Mouse (Mus musculus) lung, postnatal 0 days (tissue): ENCODE measurements around the gene Zkscan3. TPM values are rescaled to one million over a fixed set of nuclear protein-coding genes. Genes with fewer than 3 reads are reported as not detected.

Experiments
- ATAC-seq: fragments of 200-750 bp; cut with Nextera tagmentation; 2 replicates; pipeline ENCODE4 v1.8.0; 2017; ENCODE audit warnings: moderate library complexity
- DNase-seq: peaks from one replicate; pipeline ENCODE4 v3.0.0-alpha.2; 2016; ENCODE audit warnings: low spot score
- H3K27ac ChIP-seq: fragments of 300-500 bp; sonication (generic); 2 replicates; pipeline ENCODE4 v1.5.1; 2014; ENCODE audit warnings: antibody characterized with exemption, mild to moderate bottlenecking, low read length, mixed read lengths
- H3K27me3 ChIP-seq: fragments of 300-500 bp; sonication (generic); replicated peaks from 2 replicates; pipeline ENCODE4 v1.6.1; 2014; ENCODE audit warnings: low read length, mixed read lengths; ENCODE audit not compliant: insufficient read depth
- H3K36me3 ChIP-seq: fragments of 300-500 bp; sonication (generic); 2 replicates; pipeline ENCODE4 v1.6.1; 2014; ENCODE audit warnings: low read length, mixed read lengths; ENCODE audit not compliant: insufficient read depth
- H3K4me1 ChIP-seq: fragments of 300-500 bp; sonication (generic); 2 replicates; pipeline ENCODE4 v1.6.1; 2014; ENCODE audit warnings: antibody characterized with exemption, low read depth, low read length, mixed read lengths; ENCODE audit not compliant: insufficient read depth
- H3K4me2 ChIP-seq: fragments of 300-500 bp; sonication (generic); replicated peaks from 2 replicates; pipeline ENCODE4 v1.6.1; 2014; ENCODE audit warnings: low read depth, mild to moderate bottlenecking, low read length, moderate library complexity, mixed read lengths
- H3K4me3 ChIP-seq: fragments of 300-500 bp; sonication (generic); 2 replicates; pipeline ENCODE4 v1.5.1; 2014; ENCODE audit warnings: low read depth, low read length
- H3K9ac ChIP-seq: fragments of 300-500 bp; sonication (generic); replicated peaks from 2 replicates; pipeline ENCODE4 v1.6.1; 2014; ENCODE audit warnings: low read depth, mild to moderate bottlenecking
- H3K9me3 ChIP-seq: fragments of 300-500 bp; sonication (generic); 2 replicates; pipeline ENCODE4 v1.6.1; 2016; ENCODE audit warnings: low read length, mixed read lengths
- CTCF ChIP-seq: IDR thresholded peaks from 2 replicates; pipeline ENCODE4 v1.5.1; 2016; ENCODE audit warnings: antibody characterized with exemption, mild to moderate bottlenecking
- EP300 ChIP-seq: IDR thresholded peaks from 2 replicates; pipeline ENCODE4 v1.6.1; 2016; ENCODE audit warnings: antibody characterized with exemption, mild to moderate bottlenecking, control low read depth
- WGBS: fragments of 180-500 bp; shearing (Covaris S2); extraction: QIAGEN DNeasy Blood & Tissue Kit; methylation state at CpG from one replicate; pipeline ENCODE4 v1.1.7; 2014; 5-methylcytosine and 5-hydroxymethylcytosine counted together
- microRNA counts: library from miRNA; unstranded; fragments of <30 nt; microRNA quantifications from one replicate; lab custom pipeline; 2015
- microRNA-seq: library from miRNA; unstranded; fragments of <30 nt; microRNA quantifications from one replicate; pipeline ENCODE4, GENCODE M21; 2016
- polyA plus RNA-seq: library from polyadenylated mRNA; unstranded; fragments of >200 nt; fragmentation: Nextera tagmentation; extraction: Ambion mirVana; gene quantifications from 2 replicates; pipeline ENCODE4 v1.2.1, GENCODE M21; 2015

Zkscan3 gene
- polyA plus RNA-seq, 1 experiment from 2014 or later = 46.3 TPM

GRCm38 (mm10) chr13:21346610-21347009 lies 55.9 kb downstream of the Zkscan3 start, which contains the start of gene Olfr1367:
Gene Olfr1367 (plus strand): TSS chr13:21346910.
- TF ChIP-seq EP300 = no peak
- TF ChIP-seq CTCF = no peak
- Histone ChIP-seq H3K4me1 (no peaks in the 10 kb centered on the region), H3K9ac (no peak within 1 kb of the TSS), H3K4me3 (no peak within 1 kb of the TSS), H3K36me3 (no peaks in the 10 kb centered on the region), H3K27ac (no peak within 1 kb of the TSS), H3K27me3 (no peaks in the 10 kb centered on the region; the same call in 1 of the 2 replicates), H3K9me3 (no peaks in the 10 kb centered on the region), H3K4me2 (no peak within 1 kb of the TSS)
- WGBS = 95% methylated on average over 1 of the region's 1 CpGs
- DNase-seq (no peak), ATAC-seq (no peak)

MicroRNA genes within 50 kb of the gene (microRNA counts, 519-probe panel; counts per million panel counts)
- not detected for microRNA mmu-miR-1896 (lab: Ali Mortazavi, UCI)

Small RNA genes within 50 kb of the gene (microRNA-seq; reads per million reads assigned to microRNA genes)
- not detected for gene Mir1896
- gene Mir6942 = not detected

Other genes with a start within 250 kb of the Zkscan3 start
- 61.2 and 63.3 TPM in 2 replicates for gene Trim27, start 223.3 kb downstream of the Zkscan3 start, polyA plus RNA-seq
- gene Gpx5, start 110.0 kb downstream of the Zkscan3 start, polyA plus RNA-seq = not detected in 2 replicates
- 0.21 and 0.27 TPM in 2 replicates for gene Gpx6, start 90.6 kb downstream of the Zkscan3 start, polyA plus RNA-seq
- not detected in 2 replicates for gene Olfr1367, start 55.8 kb downstream of the Zkscan3 start, polyA plus RNA-seq
- 6.4 and 6.8 TPM in 2 replicates for gene Zscan12, start 39.9 kb downstream of the Zkscan3 start, polyA plus RNA-seq
- gene Pgbd1, start 38.3 kb upstream of the Zkscan3 start, polyA plus RNA-seq = 0.87 TPM in 2 replicates
- 30.2 and 33.0 TPM in 2 replicates for gene Zscan26, start 51.0 kb upstream of the Zkscan3 start, polyA plus RNA-seq
- 9.1 and 10.5 TPM in 2 replicates for gene Nkapl, start 65.8 kb upstream of the Zkscan3 start, polyA plus RNA-seq
- 5.1 and 5.2 TPM in 2 replicates for gene Zkscan4, start 76.2 kb upstream of the Zkscan3 start, polyA plus RNA-seq
- not detected in 2 replicates for gene Gm10065, start 76.7 kb upstream of the Zkscan3 start, polyA plus RNA-seq
- gene AK157302, start 92.5 kb upstream of the Zkscan3 start, polyA plus RNA-seq = 0.31 and 0.39 TPM in 2 replicates
- 3.3 and 5.8 TPM in 2 replicates for gene Gm11273, start 98.7 kb upstream of the Zkscan3 start, polyA plus RNA-seq
- 3.1 and 3.4 TPM in 2 replicates for gene Zkscan8, start 128.4 kb upstream of the Zkscan3 start, polyA plus RNA-seq
- gene Olfr1366, start 140.1 kb upstream of the Zkscan3 start, polyA plus RNA-seq = 0.06 TPM in 1 of 2 replicates, not detected in the other
- gene Olfr1535, start 157.1 kb upstream of the Zkscan3 start, polyA plus RNA-seq = 0.05 TPM in 1 of 2 replicates, not detected in the other
- not detected in 2 replicates for gene Olfr1364, start 179.0 kb upstream of the Zkscan3 start, polyA plus RNA-seq
- gene Olfr1362, start 211.3 kb upstream of the Zkscan3 start, polyA plus RNA-seq = not detected in 2 replicates
- gene Olfr11, start 239.8 kb upstream of the Zkscan3 start, polyA plus RNA-seq = not detected in 2 replicates